Mouse (Mus musculus) megakaryocyte, embryonic 14.5 days (primary cell): ENCODE measurements around the gene Olfr1416.

ENCODE experiments used
- FLI1 ChIP-seq: IDR thresholded peaks from 2 replicates; pipeline ENCODE4 v1.6.1; 2012; ENCODE audit warnings: low read length, inconsistent platforms, mixed read lengths
- GATA1 ChIP-seq: IDR thresholded peaks from 3 replicates; pipeline ENCODE4 v1.6.1; 2012; ENCODE audit warnings: mixed read lengths, low read length, inconsistent platforms, borderline replicate concordance

DNA sequence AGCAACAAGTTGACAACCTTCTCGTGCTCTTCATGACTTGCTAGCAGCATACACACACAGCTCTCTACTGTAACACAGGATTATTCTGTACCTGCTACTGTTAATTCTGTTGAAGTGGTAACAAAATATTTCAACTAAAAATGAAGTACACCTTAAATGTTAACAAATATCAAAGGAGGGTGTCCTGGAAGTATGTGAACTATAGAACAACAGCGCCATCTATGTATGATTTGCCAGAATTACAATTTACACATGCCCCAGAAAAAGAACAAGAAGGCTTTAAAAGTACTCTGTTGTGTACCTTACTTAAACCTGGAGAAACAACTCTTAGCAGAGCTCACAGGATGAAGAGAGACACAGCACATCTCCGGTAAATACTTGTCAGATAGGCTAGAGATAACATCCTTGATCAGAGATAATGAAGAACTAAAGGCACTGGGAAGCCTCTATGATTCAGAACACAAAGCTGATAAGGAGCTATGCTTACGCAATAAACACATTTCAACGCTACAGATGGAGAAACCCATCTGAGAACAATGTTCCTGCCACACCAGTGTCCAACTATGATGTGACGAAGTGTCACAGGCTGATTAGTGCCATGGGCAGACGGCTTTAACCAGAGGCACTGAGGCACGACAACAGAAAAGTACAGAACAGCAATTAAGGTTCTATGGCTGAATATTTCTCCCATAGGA is 31.0 kb downstream of the Olfr1416 start:
- TF ChIP-seq GATA1, result no peak
- no peak for TF ChIP-seq FLI1
